Mouse (Mus musculus): ENCODE measurements around the gene Paxbp1. TPM values are rescaled to one million over a fixed set of nuclear protein-coding genes. Genes with fewer than 3 reads are reported as not detected.

Gene Paxbp1
- total RNA-seq, 1 experiment: 57.9 TPM

GRCm38 (mm10) chr16:91029901-91030300, 14.4 kb downstream of the Paxbp1 start:
- Histone ChIP-seq H3K27ac (ENCODE audit: insufficient read depth, low read depth, low read length, poor library complexity, severe bottlenecking) (no peak overlapping the region; the same call in 1 of the 2 replicates), H3K4me3 (ENCODE audit: insufficient read depth in 1 of 2, low read depth in 1 of 2, low read length in 2 of 2, poor library complexity in 1 of 2, severe bottlenecking in 1 of 2) (no peak overlapping the region), H3K9ac (ENCODE audit: insufficient read depth, low read depth, low read length, poor library complexity, severe bottlenecking) (no peak overlapping the region), H3K9me3 (ENCODE audit: control insufficient read depth, insufficient read depth, low read depth, low read length) (no peaks in the 10 kb centered on the region), H3K4me1 (ENCODE audit: control insufficient read depth in 2 of 2, insufficient read depth in 2 of 2, low read length in 2 of 2, poor library complexity in 1 of 2) (no peaks in the 10 kb centered on the region), H3K36me3 (ENCODE audit: control insufficient read depth, insufficient read depth, low read length, poor library complexity, severe bottlenecking) (peaks cover 33% of the 10 kb centered on the region)
- in situ Hi-C loops (cut with MboI; ENCODE audit: low sequenced_read_pairs in 2 of 2, unreplicated experiment in 2 of 2): no loop called here
- TF ChIP-seq CHD2 (IDR thresholded peaks at IDR 0.05; ENCODE audit: low read depth, low read length) (no peak), HCFC1 (IDR thresholded peaks at IDR 0.05; ENCODE audit: borderline replicate concordance, insufficient read depth, low read length) (no peak), ZC3H11A (IDR thresholded peaks at IDR 0.05; ENCODE audit: borderline replicate concordance, low read depth, low read length) (no peak), ZNF384 (IDR thresholded peaks at IDR 0.05; ENCODE audit: low read depth, low read length) (no peak), MAFK (IDR thresholded peaks at IDR 0.05; ENCODE audit: insufficient read depth, low read depth, low read length) (no peak)
- DNase-seq (ENCODE audit: low read depth, low spot score): no peak

GRCm38 (mm10) chr16:91029161-91029743, 15.1 kb downstream of the Paxbp1 start:
- no peak for DNase-seq (ENCODE audit: low read depth, low spot score)
- no peaks in the 10 kb centered on the region for H3K4me1 ChIP-seq (ENCODE audit: control insufficient read depth in 2 of 2, insufficient read depth in 2 of 2, low read length in 2 of 2, poor library complexity in 1 of 2)
- H3K9me3 ChIP-seq (ENCODE audit: control insufficient read depth, insufficient read depth, low read depth, low read length): no peaks in the 10 kb centered on the region
- in situ Hi-C loops (cut with MboI; ENCODE audit: low sequenced_read_pairs in 2 of 2, unreplicated experiment in 2 of 2): no loop called here
- no peak overlapping the region; the same call in 1 of the 2 replicates for H3K27ac ChIP-seq (ENCODE audit: insufficient read depth, low read depth, low read length, poor library complexity, severe bottlenecking)
- peaks cover 32% of the 10 kb centered on the region for H3K36me3 ChIP-seq (ENCODE audit: control insufficient read depth, insufficient read depth, low read length, poor library complexity, severe bottlenecking)
- TF ChIP-seq HCFC1 (IDR thresholded peaks at IDR 0.05; ENCODE audit: borderline replicate concordance, insufficient read depth, low read length) (no peak), ZNF384 (IDR thresholded peaks at IDR 0.05; ENCODE audit: low read depth, low read length) (peak; percentile 94)
- no peak overlapping the region; the same call in 1 of the 2 replicates for H3K9ac ChIP-seq (ENCODE audit: insufficient read depth, low read depth, low read length, poor library complexity, severe bottlenecking)
- H3K4me3 ChIP-seq (ENCODE audit: insufficient read depth in 1 of 2, low read depth in 1 of 2, low read length in 2 of 2, poor library complexity in 1 of 2, severe bottlenecking in 1 of 2): no peak overlapping the region

GRCm38 (mm10) chr16:91026290-91026689, 18.1 kb downstream of the Paxbp1 start:
- no peak for TF ChIP-seq MAFK (IDR thresholded peaks at IDR 0.05; ENCODE audit: insufficient read depth, low read depth, low read length)
- TF ChIP-seq CHD2 (IDR thresholded peaks at IDR 0.05; ENCODE audit: low read depth, low read length): no peak
- no peak for TF ChIP-seq ZC3H11A (IDR thresholded peaks at IDR 0.05; ENCODE audit: borderline replicate concordance, low read depth, low read length)
- TF ChIP-seq HCFC1 (IDR thresholded peaks at IDR 0.05; ENCODE audit: borderline replicate concordance, insufficient read depth, low read length): no peak
- TF ChIP-seq ZNF384 (IDR thresholded peaks at IDR 0.05; ENCODE audit: low read depth, low read length): no peak
- no peak for DNase-seq (ENCODE audit: low read depth, low spot score)
- H3K4me3 ChIP-seq (ENCODE audit: insufficient read depth in 1 of 2, low read depth in 1 of 2, low read length in 2 of 2, poor library complexity in 1 of 2, severe bottlenecking in 1 of 2): no peak overlapping the region
- H3K27ac ChIP-seq (ENCODE audit: insufficient read depth, low read depth, low read length, poor library complexity, severe bottlenecking): no peak overlapping the region
- in situ Hi-C loops (cut with MboI; ENCODE audit: low sequenced_read_pairs in 2 of 2, unreplicated experiment in 2 of 2): no loop called here
- H3K9me3 ChIP-seq (ENCODE audit: control insufficient read depth, insufficient read depth, low read depth, low read length): no peaks in the 10 kb centered on the region; the same call in 1 of the 2 replicates
- peaks cover 0 to 2% of the 10 kb centered on the region in 2 experiments; a peak in 1 of 4 replicates for H3K4me1 ChIP-seq (ENCODE audit: control insufficient read depth in 2 of 2, insufficient read depth in 2 of 2, low read length in 2 of 2, poor library complexity in 1 of 2)
- peaks cover 33% of the 10 kb centered on the region for H3K36me3 ChIP-seq (ENCODE audit: control insufficient read depth, insufficient read depth, low read length, poor library complexity, severe bottlenecking)
- no peak overlapping the region for H3K9ac ChIP-seq (ENCODE audit: insufficient read depth, low read depth, low read length, poor library complexity, severe bottlenecking)

GRCm38 (mm10) chr16:91023384-91023783, 21.0 kb downstream of the Paxbp1 start:
- no peaks in the 10 kb centered on the region; the same call in 1 of the 2 replicates for H3K9me3 ChIP-seq (ENCODE audit: control insufficient read depth, insufficient read depth, low read depth, low read length)
- DNase-seq (ENCODE audit: low read depth, low spot score): no peak
- H3K9ac ChIP-seq (ENCODE audit: insufficient read depth, low read depth, low read length, poor library complexity, severe bottlenecking): no peak overlapping the region
- peaks cover 38% of the 10 kb centered on the region for H3K36me3 ChIP-seq (ENCODE audit: control insufficient read depth, insufficient read depth, low read length, poor library complexity, severe bottlenecking)
- H3K4me1 ChIP-seq (ENCODE audit: control insufficient read depth in 2 of 2, insufficient read depth in 2 of 2, low read length in 2 of 2, poor library complexity in 1 of 2): peaks cover 2 to 8% of the 10 kb centered on the region in 2 experiments; a peak in 2 of 4 replicates
- no peak for TF ChIP-seq HCFC1 (IDR thresholded peaks at IDR 0.05; ENCODE audit: borderline replicate concordance, insufficient read depth, low read length)
- TF ChIP-seq MAFK (IDR thresholded peaks at IDR 0.05; ENCODE audit: insufficient read depth, low read depth, low read length): no peak
- no peak for TF ChIP-seq ZC3H11A (IDR thresholded peaks at IDR 0.05; ENCODE audit: borderline replicate concordance, low read depth, low read length)
- no peak for TF ChIP-seq CHD2 (IDR thresholded peaks at IDR 0.05; ENCODE audit: low read depth, low read length)
- no peak for TF ChIP-seq ZNF384 (IDR thresholded peaks at IDR 0.05; ENCODE audit: low read depth, low read length)
- H3K4me3 ChIP-seq (ENCODE audit: insufficient read depth in 1 of 2, low read depth in 1 of 2, low read length in 2 of 2, poor library complexity in 1 of 2, severe bottlenecking in 1 of 2): no peak overlapping the region
- H3K27ac ChIP-seq (ENCODE audit: insufficient read depth, low read depth, low read length, poor library complexity, severe bottlenecking): no peak overlapping the region
- in situ Hi-C loops (cut with MboI; ENCODE audit: low sequenced_read_pairs in 2 of 2, unreplicated experiment in 2 of 2): no loop called here
